Mouse (Mus musculus): ENCODE measurements around the gene Bfsp1.

DNA sequence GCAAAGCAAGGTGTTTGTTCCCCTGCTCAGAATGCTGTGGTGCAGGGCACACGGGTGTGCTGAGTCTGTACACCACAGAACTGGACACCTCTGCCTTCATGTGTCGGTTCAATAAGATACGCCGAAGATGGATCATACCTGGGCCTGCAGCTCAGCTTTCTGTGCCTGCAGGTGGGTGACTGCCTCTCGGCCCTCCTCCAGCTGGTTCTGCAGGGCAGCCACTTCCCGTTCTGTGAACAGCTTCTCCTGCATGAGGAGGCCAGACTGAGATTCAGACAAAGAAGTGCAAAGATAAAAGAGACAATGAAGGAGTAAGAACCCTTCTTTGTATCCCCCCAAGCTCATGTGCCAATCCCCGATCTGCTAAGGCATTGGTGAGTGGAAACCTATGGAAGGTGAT is 21.4 kb downstream of the Bfsp1 start:
- TF ChIP-seq CTCF (IDR thresholded peaks at IDR 0.05; ENCODE audit: low read depth), result no peak
- no peak for TF ChIP-seq EP300 (IDR thresholded peaks at IDR 0.05; ENCODE audit: low read depth)

Measured in heart, postnatal 0 days (tissue).